Mouse (Mus musculus): ENCODE results near the gene Socs3.
A peak's percentile ranks its signal among the peaks of the same experiment; 100 is the strongest.

Gene Socs3

DNA sequence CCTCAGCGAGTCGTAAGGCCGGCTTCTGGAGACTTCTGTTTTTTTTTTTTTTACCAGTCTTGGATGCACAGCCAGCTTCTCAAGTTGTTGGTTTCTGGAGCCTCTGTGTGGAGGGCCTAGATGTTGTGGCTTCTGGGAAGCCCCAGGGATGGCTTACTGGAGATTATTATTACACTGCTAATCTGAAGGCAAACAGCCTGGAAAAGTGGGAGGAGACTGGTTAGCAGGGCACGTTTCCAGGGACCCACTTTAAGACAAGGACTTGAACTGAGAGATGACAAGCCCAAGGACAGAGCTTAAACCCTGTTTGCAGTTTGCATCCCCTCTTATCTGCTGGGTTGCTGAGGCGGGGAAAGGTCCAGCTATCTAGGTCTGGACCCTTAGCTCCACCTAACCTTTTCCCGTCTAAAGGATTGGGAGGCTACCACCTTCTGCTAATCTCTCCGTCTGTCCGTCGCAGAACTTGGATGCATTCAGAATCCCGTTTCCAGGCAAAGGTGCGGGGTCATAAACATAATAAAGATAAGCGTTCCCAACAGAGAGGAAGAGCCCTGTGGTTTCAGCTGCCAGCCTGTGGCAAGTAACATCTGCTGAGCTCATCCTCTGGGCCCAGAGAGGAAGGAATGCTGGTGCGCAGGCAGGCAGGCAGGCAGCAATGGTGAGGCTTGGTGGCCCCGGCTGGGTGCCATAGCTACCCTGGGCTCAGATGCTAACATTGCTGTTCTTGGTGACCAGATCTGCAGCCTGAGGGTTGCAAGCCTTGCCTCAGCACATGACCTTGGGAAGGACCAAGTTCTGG, 4.7 kb upstream of the Socs3 start:
- no peak for ATAC-seq (ENCODE audit: insufficient number of reproducible peaks, low FRiP score, low TSS enrichment)

DNA sequence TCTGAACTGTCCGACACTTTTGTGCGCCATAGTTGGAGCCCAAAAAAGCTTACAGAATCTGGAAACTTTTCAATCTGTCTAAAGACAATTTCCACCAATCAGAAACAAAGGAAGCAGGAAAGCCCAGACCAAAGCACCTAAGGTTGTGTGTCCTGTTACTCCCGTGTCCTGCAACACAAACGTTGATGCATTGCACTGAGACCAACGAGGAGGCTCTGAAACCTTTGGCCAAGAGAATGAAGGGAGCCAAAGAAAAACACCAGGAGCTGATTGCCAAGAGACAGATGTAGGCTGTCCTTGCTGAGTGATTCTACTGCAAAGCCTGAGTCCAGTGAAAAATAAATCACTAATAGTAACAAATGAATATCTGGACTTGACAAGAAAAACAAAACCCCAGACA, 3.7 kb upstream of the Socs3 start:
- no peak for ATAC-seq (ENCODE audit: insufficient number of reproducible peaks, low FRiP score, low TSS enrichment)

DNA sequence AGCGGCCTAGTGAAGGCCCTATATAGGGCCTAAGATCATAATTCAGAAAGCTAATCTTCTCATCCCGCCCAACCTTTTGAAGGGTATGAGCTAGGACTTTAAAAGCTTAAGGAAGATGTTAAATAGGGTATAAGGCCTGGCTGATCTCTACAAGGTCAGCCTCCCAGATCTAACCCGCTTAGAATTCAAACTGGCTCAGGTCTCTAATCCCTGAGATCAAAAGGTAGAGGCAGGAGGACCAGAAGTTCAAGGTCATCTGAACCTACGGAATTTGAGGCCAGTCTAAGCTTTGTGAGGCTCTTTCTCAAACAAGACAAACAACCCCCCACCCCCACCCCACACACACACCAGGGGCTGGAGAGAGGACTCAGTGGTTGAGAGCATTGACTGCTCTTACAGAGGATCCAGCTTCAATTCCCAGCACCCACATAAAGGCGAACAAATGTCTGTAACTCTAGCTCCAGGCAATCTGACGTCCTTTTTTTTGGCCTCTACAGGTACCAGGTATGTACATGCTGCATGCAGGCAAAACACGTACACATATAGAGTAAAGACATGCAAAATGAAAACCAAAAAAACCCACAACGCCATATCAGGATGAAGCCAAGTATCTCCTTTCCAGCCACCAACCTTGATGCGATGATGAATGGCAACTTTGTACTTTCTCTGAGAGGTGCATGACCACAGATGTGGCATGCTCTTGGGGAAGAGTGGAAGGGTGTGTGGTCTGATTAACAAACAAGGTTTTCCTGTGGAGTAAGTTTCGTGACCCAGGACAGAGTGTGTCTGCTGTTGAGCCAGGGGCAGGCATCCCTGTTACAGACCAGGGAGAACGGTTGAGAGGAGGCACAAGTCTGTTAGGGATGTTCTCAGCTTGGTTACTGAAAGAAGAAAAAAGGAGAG, 3.1 kb upstream of the Socs3 start:
- no peak for ATAC-seq (ENCODE audit: insufficient number of reproducible peaks, low FRiP score, low TSS enrichment)

DNA sequence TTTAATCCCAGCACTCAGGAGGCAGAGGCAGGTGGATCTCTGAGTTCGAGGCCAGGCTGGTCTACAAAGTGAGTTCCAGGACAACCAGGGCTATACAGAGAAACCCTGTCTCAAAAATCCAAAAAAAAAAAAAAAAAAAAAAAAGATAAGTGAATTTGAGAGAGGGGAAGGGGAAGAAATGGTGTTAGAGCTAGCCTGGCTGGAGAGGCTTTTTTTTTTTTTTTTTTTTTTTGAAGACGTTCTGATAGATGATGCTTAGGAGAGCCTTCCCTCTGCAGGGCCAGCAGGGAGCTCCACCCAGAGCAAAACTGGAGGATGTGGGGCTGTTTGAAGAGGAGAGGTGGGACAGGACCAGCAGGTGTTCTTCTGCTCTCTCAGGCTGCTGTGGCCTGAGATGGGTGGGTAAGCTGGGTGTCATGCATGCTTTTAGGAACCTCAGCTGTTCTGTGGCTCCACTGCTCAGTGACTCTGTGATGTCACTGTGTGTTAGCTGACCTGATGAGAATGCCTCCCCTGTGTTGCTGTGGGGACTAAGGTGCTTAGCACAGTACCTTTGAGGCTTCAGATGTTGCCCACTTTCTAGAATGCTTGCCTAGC, 1.9 kb upstream of the Socs3 start:
- no peak for ATAC-seq (ENCODE audit: insufficient number of reproducible peaks, low FRiP score, low TSS enrichment)

DNA sequence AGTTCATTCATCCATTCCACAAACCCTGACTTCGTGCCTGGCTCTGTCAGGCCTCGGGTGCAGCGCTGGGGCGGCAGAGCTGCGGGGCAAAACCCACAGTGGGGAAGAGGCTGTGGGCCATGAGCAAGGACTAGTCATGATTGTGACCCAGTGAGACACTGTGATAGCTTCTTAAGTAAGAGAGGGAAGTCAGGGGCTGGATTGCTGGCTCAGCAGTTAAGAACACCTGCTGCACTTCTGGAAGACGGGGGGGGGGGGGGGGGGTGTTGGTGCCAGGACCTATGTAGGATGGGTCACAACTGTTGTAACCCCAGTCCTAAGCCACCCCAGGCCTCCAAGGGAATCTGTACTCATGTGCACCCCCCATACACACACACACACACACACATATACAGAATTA, 1.3 kb upstream of the Socs3 start:
- no peak for ATAC-seq (ENCODE audit: insufficient number of reproducible peaks, low FRiP score, low TSS enrichment)

DNA sequence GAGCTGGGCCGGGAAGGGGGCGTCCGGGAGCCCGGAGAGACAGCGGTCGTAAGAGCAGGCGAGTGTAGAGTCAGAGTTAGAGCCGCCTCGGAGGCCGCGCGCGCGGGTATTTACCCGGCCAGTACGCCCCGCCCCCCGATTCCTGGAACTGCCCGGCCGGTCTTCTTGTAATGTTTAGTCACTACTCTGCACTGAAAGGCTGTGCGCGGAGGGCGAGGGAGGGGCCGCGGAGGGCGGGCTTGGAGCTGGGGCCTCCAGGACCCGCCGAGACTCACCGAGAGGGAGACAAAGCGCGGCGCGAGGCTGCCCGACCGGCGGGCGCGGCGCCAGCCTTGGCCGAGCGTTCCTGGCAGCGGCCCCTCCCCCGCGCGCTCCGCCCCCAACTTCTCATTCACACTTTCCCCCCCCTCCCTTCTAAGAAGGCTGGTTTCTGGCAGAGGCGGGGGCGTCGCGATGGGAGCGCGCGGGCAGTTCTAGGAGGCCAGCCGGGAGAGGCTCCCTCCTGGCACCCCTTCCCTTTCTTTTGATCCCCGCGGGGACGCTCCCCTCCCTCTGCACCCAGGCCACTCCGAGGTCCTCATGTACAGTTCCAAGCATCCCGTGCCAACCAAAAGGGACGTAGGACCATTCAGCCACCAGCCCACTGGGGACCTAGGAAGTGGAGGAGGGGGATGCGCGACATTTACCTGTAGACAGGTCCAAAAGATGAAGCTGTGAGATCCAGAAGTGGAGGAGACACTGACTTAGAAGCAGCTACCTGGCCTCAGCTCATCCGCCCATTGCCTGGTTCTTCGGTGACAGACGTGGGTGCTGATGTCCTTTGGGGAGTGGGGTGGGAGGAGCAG, 525 bp downstream of the Socs3 start:
- 0 out of 2 replicates have a peak, but pooled peaks have one; percentile 4 for ATAC-seq (ENCODE audit: insufficient number of reproducible peaks, low FRiP score, low TSS enrichment)

DNA sequence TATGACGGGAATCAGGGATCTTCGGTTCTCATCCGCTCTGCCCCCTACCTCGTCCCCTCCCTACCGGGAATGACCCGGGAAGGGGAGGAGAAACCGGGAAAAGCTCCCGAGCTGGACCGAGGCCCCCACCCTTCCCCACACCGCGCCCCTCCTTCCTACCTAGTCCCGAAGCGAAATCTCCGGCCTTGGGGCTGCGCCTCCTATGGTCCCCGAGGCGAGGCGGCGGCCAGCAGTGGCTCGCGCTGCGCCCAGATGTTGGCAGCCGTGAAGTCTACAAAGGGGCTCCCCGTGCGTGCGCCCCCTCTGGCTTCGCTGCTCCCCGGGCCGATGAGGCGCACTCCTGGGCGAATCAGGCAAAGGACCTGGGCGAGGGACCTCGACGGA, 1.1 kb downstream of the Socs3 start:
- ATAC-seq (ENCODE audit: insufficient number of reproducible peaks, low FRiP score, low TSS enrichment), result no peak

DNA sequence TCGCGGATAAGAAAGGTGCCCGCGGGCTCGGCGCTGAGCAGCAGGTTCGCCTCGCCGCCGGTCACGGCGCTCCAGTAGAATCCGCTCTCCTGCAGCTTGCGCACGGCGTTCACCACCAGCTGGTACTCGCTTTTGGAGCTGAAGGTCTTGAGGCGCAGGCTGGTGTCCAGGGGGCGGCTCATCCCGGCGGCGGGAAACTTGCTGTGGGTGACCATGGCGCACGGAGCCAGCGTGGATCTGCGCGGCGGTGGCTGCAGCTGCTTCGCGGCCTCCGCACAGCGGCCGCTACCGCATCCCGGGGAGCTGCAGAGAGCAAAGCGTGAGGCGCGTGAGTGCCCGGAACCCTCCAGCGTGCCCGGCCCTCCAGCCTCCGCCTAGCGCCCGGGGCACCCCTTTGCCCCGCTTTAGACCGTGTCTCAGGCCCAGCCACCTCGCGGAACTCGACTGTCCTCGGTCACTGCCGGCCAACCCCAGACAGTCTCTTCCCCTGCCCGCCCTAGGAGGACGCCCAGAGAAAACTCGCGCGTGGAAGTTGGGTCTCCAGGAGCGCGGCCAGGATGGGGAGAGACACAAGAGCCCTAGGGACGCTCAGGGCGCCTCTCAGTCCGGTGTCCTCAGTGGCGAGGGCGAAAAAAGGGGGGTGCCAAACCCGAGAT, 1.7 kb downstream of the Socs3 start:
- ATAC-seq (ENCODE audit: insufficient number of reproducible peaks, low FRiP score, low TSS enrichment), result no peak

DNA sequence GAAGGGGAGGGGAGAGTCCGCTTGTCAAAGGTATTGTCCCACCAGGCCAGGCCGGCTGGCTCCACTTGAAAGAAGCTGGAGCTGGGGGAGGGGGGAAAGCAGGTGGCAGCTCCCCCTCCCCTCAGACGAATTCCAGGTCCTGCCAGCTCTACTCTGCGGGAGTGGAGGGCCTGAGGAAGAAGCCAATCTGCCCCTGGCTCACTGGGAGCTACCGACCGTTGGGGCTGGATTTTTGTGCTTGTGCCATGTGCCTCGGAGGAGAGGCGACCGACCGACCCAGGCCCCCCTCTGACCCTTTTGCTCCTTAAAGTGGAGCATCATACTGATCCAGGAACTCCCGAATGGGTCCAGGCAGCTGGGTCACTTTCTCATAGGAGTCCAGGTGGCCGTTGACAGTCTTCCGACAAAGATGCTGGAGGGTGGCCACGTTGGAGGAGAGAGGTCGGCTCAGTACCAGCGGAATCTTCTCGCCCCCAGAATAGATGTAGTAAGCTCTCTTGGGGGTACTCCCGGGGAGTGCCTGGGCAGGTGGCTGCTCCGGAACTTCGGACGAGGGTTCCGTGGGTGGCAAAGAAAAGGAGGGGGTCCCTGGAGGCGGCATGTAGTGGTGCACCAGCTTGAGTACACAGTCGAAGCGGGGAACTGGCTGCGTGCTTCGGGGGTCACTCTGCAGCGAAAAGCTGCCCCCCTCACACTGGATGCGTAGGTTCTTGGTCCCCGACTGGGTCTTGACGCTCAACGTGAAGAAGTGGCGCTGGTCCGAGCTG, 2.4 kb downstream of the Socs3 start:
- no peak for ATAC-seq (ENCODE audit: insufficient number of reproducible peaks, low FRiP score, low TSS enrichment)

DNA sequence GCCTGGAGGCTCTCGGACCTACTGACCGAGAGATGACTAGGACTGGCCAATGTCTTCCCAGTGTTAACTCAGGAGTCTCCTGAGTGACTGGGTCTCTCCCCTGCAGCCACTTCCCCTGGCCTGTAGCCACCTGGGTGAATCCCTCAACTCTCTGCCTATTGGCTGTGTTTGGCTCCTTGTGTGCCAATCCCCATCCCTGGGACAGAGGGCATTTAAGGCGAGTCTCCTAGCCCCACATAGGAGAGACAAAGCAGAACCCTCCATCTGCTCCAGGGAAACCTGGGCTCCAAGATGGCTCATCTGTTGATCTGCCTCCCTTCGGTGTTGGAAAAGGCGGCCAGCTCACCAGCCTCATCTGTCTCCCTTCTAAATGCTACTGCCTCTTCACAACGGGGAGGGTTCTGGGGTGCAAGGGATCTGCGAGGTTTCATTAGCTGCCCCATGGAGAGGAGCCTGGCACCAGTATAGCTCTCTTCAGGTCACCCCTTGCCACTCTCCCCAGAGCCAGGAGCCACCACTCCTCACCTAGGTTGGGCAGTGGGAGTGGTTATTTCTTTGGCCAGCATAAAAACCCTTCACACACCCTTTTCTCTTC, 3.2 kb downstream of the Socs3 start:
- no peak for ATAC-seq (ENCODE audit: insufficient number of reproducible peaks, low FRiP score, low TSS enrichment)

DNA sequence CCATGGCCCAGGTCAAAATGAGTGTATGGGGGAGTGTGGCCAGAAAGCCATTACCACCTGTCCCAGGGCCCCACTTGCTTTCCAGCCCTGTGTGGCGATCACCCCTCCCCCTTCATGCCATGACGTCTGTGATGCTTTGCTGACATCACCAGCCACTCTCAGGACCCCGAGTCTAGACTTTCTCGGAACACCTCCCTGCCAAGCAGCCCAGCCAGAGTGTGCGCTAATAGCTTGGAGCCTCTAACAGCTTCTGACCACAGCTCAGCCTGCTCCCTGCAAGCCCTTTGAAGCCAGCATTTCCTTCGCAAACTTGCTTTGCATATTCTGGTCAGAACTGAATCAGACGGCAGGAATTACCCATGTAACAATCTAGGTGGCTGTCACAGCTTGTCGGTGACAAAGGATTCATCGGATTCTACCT, 4.3 kb downstream of the Socs3 start:
- ATAC-seq (ENCODE audit: insufficient number of reproducible peaks, low FRiP score, low TSS enrichment), result no peak

DNA sequence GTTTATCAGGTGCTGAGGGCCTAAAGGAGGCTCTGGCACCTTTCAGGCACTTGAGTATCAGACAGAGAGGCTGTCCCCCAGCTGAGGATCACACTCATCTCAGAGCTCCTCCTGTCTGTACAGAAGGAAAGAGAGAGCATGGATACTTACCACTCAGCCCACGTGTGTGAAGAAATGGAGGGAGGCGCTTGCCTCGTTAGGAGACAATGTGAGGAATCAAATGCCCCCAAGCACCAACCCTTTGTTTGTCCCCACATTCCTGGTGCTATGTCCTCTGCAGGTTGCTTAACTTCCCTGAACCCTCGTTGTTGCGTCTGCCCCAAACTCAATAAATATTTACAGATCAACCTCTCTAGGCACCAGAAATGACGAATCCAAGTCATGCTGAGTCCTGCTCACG, 4.8 kb downstream of the Socs3 start:
- ATAC-seq (ENCODE audit: insufficient number of reproducible peaks, low FRiP score, low TSS enrichment), result no peak

DNA sequence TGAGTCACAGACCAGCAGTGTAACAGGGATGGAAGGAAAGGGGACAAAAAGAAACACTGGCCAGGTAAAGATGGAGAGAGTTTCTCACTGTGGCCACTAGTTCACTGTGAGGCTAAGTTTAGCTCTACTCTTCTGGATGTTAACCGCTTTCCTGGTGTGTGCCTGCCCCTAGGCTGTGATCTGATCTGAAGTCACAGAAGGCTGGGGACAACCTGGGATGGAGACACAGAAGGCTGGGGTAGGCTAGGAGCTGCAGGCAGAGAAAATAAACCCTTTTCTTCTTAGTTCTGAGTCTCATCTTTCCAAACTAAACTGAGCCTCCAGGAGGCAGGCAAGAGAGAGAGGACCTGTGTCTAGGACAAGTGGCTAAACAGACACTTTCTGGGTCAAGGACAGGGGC, 5.6 kb downstream of the Socs3 start:
- no peak for ATAC-seq (ENCODE audit: insufficient number of reproducible peaks, low FRiP score, low TSS enrichment)

DNA sequence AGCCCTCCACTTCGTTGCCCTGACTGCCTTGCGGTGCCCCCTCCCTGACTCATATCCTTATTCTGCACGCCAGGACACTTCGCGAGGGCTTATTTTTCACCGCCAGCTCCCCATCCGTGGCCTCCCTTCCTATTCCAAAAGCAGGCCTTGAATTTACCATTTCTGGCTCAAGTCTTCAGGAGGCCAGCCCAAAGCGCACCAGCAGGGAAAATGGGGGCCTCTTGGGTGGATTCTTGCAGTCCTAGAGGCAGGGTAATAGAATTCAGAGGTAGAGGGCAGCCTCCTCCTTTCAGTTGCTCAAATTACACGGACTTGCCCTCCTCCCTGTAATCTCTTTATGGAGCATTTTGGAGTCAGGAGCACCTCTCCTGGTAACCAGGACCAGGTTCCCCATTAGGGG, 6.0 kb downstream of the Socs3 start:
- ATAC-seq (ENCODE audit: insufficient number of reproducible peaks, low FRiP score, low TSS enrichment), result no peak

DNA sequence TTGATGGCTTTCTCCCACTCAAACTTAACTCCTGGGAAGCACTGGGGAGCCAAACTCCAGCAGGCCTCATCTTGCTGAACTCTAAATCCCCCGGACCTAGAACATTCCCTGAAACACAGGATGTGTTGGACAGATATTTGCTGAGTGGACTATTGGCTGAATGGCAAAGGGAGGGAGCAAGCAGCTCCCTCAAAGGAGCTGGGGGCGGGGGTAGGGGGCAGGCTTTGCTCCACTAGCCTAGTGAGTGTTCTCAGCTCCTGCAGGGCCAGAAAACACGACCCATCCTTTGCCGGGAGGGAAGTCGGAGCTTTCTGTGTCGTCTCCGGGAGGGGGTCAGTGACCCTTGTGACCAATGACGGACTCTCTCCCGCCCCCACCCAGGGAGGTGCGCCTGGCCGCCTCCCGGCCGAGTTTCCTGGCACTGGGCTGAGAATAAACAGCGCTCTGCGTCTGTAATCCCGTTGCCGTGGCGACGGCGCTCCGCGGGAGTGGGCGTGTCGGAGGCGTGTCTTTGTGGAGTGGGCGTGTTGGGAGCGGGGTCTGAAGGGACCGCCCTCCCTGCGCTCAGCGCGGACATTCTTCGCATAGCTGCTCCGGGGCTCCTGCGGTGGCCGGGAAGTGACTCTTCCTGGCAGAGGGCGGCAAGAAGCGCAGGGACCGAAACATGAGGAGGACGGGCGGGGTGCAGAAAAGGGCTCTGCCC, 6.6 kb downstream of the Socs3 start:
- peak; percentile 56; the same call in 1 of the 2 replicates for ATAC-seq (ENCODE audit: insufficient number of reproducible peaks, low FRiP score, low TSS enrichment)

DNA sequence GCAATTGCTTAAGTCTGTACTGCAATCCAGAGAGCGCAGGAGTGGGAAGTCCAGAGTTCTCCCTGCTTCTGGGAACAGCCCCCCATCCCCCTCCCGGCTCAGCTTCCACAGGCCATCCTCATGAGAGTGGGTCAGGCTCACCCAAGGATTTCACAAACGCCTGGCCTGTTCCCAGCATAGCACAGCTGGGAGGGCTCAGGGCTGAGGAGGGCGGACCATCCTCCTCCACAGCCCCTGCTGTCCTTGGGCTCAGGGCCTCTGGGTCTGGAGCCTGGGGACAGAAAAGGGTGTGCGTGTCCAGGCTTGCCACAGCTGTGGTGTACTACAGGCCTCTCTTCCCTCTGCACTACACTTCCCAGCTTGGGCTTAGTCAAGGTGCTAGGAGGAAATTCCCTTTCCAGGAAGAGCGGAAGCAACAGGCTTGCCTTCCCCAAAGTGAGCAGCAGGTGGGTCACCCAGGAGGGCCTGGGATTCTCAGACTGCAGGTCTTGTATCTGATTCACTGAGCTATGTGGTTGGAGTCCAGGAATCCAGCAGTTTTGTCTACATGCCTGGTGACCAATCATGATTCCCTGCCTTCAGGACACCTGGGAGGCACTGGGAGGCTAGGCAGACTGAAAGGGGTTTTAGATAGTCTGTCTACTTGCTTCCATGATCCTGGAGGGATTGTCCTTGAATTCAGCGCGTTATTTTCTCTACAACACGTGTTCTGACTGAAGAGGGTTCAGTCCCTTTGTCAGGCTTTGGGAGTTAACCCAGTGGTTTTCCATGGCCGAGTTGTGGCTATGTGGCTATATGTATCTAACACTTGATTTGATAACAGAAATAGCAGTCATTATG, 7.4 kb downstream of the Socs3 start:
- ATAC-seq (ENCODE audit: insufficient number of reproducible peaks, low FRiP score, low TSS enrichment), result no peak

DNA sequence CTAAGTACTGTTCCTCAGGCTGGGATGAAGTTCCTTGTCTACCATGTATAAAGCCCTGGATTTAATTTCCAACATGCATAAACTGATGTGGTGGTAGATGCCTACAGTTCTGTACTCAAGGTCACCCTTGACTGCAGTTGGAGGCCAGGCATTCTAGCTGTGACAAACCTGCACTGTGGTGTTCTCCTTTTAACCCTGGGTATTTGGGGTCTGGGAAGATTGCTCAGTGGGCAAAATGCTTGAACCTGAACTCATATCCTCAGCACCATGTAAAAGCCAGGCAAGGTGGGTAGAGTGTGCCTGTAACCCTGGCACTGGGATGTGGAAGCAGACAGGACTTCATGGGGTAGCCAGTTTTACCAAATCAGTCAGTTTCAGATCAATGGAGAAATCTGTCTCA, 9.2 kb downstream of the Socs3 start:
- ATAC-seq (ENCODE audit: insufficient number of reproducible peaks, low FRiP score, low TSS enrichment), result no peak

All from cerebellum, adult (tissue).